Mouse (Mus musculus): Measurements from ENCODE around the gene Epha3. TPM values are rescaled to one million over a fixed set of nuclear protein-coding genes. Genes with fewer than 3 reads are reported as not detected.

The Epha3 gene
- polyA plus RNA-seq, 1 experiment from 2014 or later = 6.4 TPM

DNA sequence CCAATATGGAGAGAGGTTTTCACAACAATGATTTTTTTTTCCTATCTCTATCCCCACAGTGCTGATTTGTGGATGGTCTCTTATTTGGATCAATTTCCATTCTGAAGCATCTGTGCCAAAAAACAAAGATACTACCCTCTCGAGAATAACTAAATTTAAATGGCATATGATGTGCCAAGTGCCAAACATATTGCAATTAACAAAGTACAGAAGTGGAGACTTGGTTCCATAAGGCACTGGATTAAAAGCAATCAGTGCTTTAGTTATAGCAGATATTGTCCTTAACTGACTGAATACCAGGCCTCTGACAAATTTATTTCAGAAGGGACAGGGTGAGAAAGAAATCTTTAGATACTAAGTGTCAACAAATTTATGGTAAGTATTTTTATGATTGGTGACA, 81.9 kb downstream of the Epha3 start:
- Histone ChIP-seq H3K4me2 (replicated peaks; ENCODE audit: low read depth) (no peak overlapping the region), H3K27ac (replicated peaks) (no peak overlapping the region), H3K4me1 (replicated peaks; ENCODE audit: control insufficient read depth, insufficient read depth) (no peaks in the 10 kb centered on the region), H3K4me3 (ENCODE audit: low read depth, low read length) (no peak overlapping the region), H3K27me3 (ENCODE audit: control insufficient read depth, insufficient read depth, low read length) (no peaks in the 10 kb centered on the region), H3K9me3 (ENCODE audit: control insufficient read depth, low read length) (no peaks in the 10 kb centered on the region), H3K9ac (ENCODE audit: low read length) (no peak overlapping the region), H3K36me3 (ENCODE audit: control insufficient read depth, insufficient read depth, low read length) (no peaks in the 10 kb centered on the region)
- DNase-seq (ENCODE audit: low spot score) (no peak), ATAC-seq (ENCODE audit: low FRiP score, low TSS enrichment) (no peak)
- WGBS = 50% methylated on average over 1 of the region's 1 CpGs
- TF ChIP-seq EP300 (optimal IDR thresholded peaks at IDR 0.05) (no peak), CTCF (IDR thresholded peaks at IDR 0.05; ENCODE audit: low read depth) (no peak)

- Histone ChIP-seq H3K36me3 (ENCODE audit: control insufficient read depth, insufficient read depth, low read length) (no peaks in the 10 kb centered on the region), H3K4me1 (replicated peaks; ENCODE audit: control insufficient read depth, insufficient read depth) (no peaks in the 10 kb centered on the region), H3K9me3 (ENCODE audit: control insufficient read depth, low read length) (no peaks in the 10 kb centered on the region), H3K27ac (replicated peaks) (no peak overlapping the region), H3K4me2 (replicated peaks; ENCODE audit: low read depth) (no peak overlapping the region), H3K9ac (ENCODE audit: low read length) (no peak overlapping the region), H3K4me3 (ENCODE audit: low read depth, low read length) (no peak overlapping the region), H3K27me3 (ENCODE audit: control insufficient read depth, insufficient read depth, low read length) (no peaks in the 10 kb centered on the region)
- no peak for DNase-seq (ENCODE audit: low spot score)
- no peak for TF ChIP-seq EP300 (optimal IDR thresholded peaks at IDR 0.05)
- no peak for TF ChIP-seq CTCF (IDR thresholded peaks at IDR 0.05; ENCODE audit: low read depth)
- 70% methylated on average over 5 of the region's 5 CpGs for WGBS
- ATAC-seq (ENCODE audit: low FRiP score, low TSS enrichment) = no peak
Measured at GRCm38 (mm10) chr16:63780151-63780550, 83.8 kb downstream of the Epha3 start.

DNA sequence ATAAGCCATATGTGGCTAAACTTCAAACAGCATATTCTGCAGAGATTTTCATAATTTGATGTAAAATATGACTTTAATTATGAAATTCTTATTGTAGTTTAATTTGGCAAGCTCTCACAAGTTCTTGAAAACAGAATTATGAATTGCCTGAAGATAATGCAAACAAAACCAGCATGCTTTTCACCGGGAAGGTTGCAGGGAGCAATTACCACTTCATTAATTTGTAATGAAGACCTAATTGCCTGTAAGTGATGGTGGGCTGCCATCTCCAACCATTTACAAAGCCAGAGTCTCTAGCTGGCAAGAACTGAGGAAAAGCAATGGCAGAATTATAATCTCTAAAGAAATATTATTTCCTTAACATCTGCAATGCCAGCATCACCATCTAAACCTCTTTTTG, 86.2 kb downstream of the Epha3 start:
- Histone ChIP-seq H3K4me1 (replicated peaks; ENCODE audit: control insufficient read depth, insufficient read depth) (no peaks in the 10 kb centered on the region), H3K9me3 (ENCODE audit: control insufficient read depth, low read length) (no peaks in the 10 kb centered on the region), H3K27me3 (ENCODE audit: control insufficient read depth, insufficient read depth, low read length) (no peaks in the 10 kb centered on the region), H3K9ac (ENCODE audit: low read length) (no peak overlapping the region), H3K4me2 (replicated peaks; ENCODE audit: low read depth) (no peak overlapping the region), H3K27ac (replicated peaks) (no peak overlapping the region), H3K4me3 (ENCODE audit: low read depth, low read length) (no peak overlapping the region), H3K36me3 (ENCODE audit: control insufficient read depth, insufficient read depth, low read length) (no peaks in the 10 kb centered on the region)
- WGBS = 48% methylated on average over 1 of the region's 1 CpGs
- DNase-seq (ENCODE audit: low spot score) (no peak), ATAC-seq (ENCODE audit: low FRiP score, low TSS enrichment) (no peak)
- TF ChIP-seq CTCF (IDR thresholded peaks at IDR 0.05; ENCODE audit: low read depth) (no peak), EP300 (optimal IDR thresholded peaks at IDR 0.05) (no peak)

DNA sequence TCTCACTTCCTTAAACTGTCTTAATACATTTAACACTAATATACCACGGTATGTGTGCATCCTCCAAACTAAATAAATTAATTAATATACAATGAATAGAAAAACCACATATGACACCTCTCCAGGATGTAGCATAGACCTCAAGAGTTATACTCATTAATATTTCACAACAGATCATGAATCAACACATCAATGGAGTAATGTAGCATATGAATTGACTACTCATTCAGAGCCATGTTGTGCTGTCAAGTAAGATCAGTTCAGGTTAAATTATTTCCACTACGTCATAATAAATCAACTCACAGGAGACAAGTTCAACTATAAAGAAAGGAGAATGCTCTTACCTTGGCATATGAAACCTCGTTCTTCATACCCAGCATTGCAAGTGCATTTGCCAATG, 91.4 kb downstream of the Epha3 start:
- no peak overlapping the region for H3K4me3 ChIP-seq (ENCODE audit: low read depth, low read length)
- H3K27ac ChIP-seq (replicated peaks) = no peak overlapping the region

GRCm38 (mm10) chr16:63767589-63767988, 96.4 kb downstream of the Epha3 start:
- no peak overlapping the region for H3K4me3 ChIP-seq (ENCODE audit: low read depth, low read length)

More for the DNA sequence above, 91.4 kb downstream of the Epha3 start:
- no peaks in the 10 kb centered on the region for H3K27me3 ChIP-seq (ENCODE audit: control insufficient read depth, insufficient read depth, low read length)
- H3K9ac ChIP-seq (ENCODE audit: low read length) = no peak overlapping the region
- WGBS = 87% methylated on average over 3 of the region's 3 CpGs
- H3K9me3 ChIP-seq (ENCODE audit: control insufficient read depth, low read length) = no peaks in the 10 kb centered on the region
- no peak overlapping the region for H3K4me2 ChIP-seq (replicated peaks; ENCODE audit: low read depth)
- no peaks in the 10 kb centered on the region for H3K4me1 ChIP-seq (replicated peaks; ENCODE audit: control insufficient read depth, insufficient read depth)
- TF ChIP-seq EP300 (optimal IDR thresholded peaks at IDR 0.05) (no peak), CTCF (IDR thresholded peaks at IDR 0.05; ENCODE audit: low read depth) (no peak)
- ATAC-seq (ENCODE audit: low FRiP score, low TSS enrichment) = no peak
- no peaks in the 10 kb centered on the region for H3K36me3 ChIP-seq (ENCODE audit: control insufficient read depth, insufficient read depth, low read length)
- no peak for DNase-seq (ENCODE audit: low spot score)

GRCm38 (mm10) chr16:63761177-63761576, 102.8 kb downstream of the Epha3 start:
- no peak overlapping the region for H3K4me2 ChIP-seq (replicated peaks; ENCODE audit: low read depth)
- H3K27me3 ChIP-seq (ENCODE audit: control insufficient read depth, insufficient read depth, low read length) = no peaks in the 10 kb centered on the region
- no peak for DNase-seq (ENCODE audit: low spot score)
- H3K9ac ChIP-seq (ENCODE audit: low read length) = no peak overlapping the region
- no peak overlapping the region for H3K4me3 ChIP-seq (ENCODE audit: low read depth, low read length)
- H3K36me3 ChIP-seq (ENCODE audit: control insufficient read depth, insufficient read depth, low read length) = no peaks in the 10 kb centered on the region
- ATAC-seq (ENCODE audit: low FRiP score, low TSS enrichment) = no peak
- H3K27ac ChIP-seq (replicated peaks) = no peak overlapping the region
- H3K4me1 ChIP-seq (replicated peaks; ENCODE audit: control insufficient read depth, insufficient read depth) = no peaks in the 10 kb centered on the region
- no peak for TF ChIP-seq EP300 (optimal IDR thresholded peaks at IDR 0.05)
- TF ChIP-seq CTCF (IDR thresholded peaks at IDR 0.05; ENCODE audit: low read depth) = no peak
- 81% methylated on average over 4 of the region's 4 CpGs for WGBS
- no peaks in the 10 kb centered on the region for H3K9me3 ChIP-seq (ENCODE audit: control insufficient read depth, low read length)

More at GRCm38 (mm10) chr16:63767589-63767988, 96.4 kb downstream of the Epha3 start:
- no peak overlapping the region for H3K4me2 ChIP-seq (replicated peaks; ENCODE audit: low read depth)
- DNase-seq (ENCODE audit: low spot score) = no peak
- H3K27me3 ChIP-seq (ENCODE audit: control insufficient read depth, insufficient read depth, low read length) = no peaks in the 10 kb centered on the region
- no peaks in the 10 kb centered on the region for H3K9me3 ChIP-seq (ENCODE audit: control insufficient read depth, low read length)
- no peak for ATAC-seq (ENCODE audit: low FRiP score, low TSS enrichment)
- no peak overlapping the region for H3K27ac ChIP-seq (replicated peaks)
- no peak overlapping the region for H3K9ac ChIP-seq (ENCODE audit: low read length)
- TF ChIP-seq CTCF (IDR thresholded peaks at IDR 0.05; ENCODE audit: low read depth) = no peak
- TF ChIP-seq EP300 (optimal IDR thresholded peaks at IDR 0.05) = no peak
- no peaks in the 10 kb centered on the region for H3K36me3 ChIP-seq (ENCODE audit: control insufficient read depth, insufficient read depth, low read length)
- H3K4me1 ChIP-seq (replicated peaks; ENCODE audit: control insufficient read depth, insufficient read depth) = no peaks in the 10 kb centered on the region
- WGBS = 75% methylated on average over 5 of the region's 5 CpGs

Measured in stomach, postnatal 0 days (tissue).